Mouse (Mus musculus): ENCODE data around the gene Bckdha.
A peak's percentile ranks its signal among the peaks of the same experiment; 100 is the strongest.

Gene Bckdha

GRCm38 (mm10) chr7:25610056-25610455 lies 48.7 kb downstream of the Bckdha start:
- DNase-seq: no peak

DNA sequence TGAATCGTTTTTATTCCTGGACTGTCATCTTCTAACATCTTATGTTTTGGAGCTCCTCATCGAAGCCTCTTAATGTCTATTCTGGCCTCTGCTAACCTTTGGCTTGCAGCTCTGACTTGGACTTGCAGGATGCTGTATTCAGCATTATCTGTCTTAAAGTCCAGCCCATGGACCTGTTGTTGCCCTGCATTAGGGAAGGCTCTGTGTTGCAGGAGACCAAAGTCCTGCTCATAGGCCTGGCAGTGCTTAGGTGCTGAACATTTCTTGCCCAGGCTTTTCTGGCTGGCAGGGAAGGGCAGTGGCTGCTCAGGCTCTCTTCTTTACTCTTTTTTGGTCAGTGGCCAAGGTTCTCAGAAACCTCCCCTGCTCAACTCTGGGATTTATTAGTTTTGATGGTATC lies 51.6 kb downstream of the Bckdha start:
- DNase-seq: no peak

DNA sequence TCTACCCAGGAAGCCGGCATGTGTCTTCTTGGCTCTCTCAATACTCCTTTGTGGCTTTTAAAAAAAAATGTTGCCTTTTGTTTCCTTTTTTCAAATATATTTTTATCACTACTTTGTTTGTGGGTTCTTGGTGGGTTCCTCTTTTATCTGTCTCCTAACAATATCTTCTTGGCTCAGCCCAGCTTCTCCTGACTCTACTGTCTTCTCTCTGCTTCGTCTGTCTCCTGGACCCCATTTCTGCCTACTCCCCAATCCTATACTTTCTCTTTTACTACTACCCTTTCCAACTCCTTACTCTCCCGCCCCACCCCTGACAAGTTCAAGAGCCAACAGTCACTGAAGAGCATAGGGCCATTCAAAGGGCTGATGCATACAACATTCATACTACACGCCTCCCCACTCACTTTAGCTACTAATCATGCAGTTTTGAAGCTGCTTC lies 52.1 kb downstream of the Bckdha start:
- DNase-seq: no peak

GRCm38 (mm10) chr7:25601346-25601745 lies 57.4 kb downstream of the Bckdha start:
- DNase-seq: no peak

DNA sequence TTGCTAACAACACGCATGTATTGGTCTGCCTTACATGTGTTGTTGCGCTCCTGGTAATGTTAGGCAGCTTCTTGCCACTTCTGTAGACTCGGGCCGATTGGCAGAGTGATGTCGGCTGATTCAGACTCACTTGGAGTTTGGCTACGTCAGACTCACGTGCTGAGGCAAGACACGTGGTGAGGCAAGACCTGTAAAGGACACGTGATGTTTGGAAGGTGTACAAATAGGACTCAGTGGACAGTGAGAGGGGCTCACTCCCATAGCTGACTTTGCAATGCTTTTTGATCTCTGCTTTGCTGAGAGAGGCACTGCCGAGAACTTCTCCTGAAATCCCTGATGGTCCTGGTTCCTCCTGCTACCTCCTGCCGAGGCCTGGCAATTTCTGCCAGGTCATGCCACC lies 58.1 kb downstream of the Bckdha start:
- no peak for DNase-seq

DNA sequence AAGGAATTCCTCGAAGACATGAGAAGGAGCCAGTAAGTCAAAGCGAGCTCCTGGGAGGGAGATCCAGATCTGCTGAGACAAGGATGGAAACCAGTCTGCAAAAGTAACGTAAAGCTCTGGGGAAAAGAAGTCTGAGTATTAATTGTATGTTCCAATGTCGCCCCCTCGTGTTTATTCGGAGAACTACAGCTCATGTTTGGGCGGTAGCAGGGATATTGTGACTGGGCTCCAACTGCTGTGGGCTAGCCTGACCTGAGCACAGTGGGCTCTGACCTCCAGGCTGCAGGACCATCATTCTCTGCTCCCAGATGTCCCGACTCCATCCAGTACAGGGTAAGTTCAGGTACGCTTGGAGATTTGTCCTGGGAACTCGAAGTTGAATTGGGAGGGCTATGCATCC lies 59.1 kb downstream of the Bckdha start:
- DNase-seq: peak; percentile 80

GRCm38 (mm10) chr7:25593859-25594258 lies 64.9 kb downstream of the Bckdha start:
- DNase-seq: no peak

DNA sequence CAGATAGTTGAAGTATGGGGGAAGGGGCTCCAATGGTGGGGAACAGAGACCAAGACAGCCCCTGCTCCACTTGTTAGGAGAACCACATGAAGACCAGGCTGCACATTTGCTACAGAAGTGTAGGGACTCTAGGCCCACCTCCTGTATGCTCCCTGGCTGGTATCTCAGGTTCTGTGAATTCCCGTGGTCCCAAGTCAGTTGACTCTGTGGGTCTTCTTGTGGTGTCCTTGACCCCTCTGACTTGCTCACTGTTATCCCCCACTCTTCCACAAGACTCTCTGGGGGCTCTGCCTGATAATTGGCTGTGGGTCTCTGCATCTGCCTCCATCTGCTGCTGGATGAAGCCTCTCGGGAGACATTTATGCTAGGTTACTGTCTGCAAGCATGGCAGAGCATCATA lies 67.6 kb downstream of the Bckdha start:
- DNase-seq: no peak

GRCm38 (mm10) chr7:25585351-25586204 lies 73.2 kb downstream of the Bckdha start:
- DNase-seq: no peak

DNA sequence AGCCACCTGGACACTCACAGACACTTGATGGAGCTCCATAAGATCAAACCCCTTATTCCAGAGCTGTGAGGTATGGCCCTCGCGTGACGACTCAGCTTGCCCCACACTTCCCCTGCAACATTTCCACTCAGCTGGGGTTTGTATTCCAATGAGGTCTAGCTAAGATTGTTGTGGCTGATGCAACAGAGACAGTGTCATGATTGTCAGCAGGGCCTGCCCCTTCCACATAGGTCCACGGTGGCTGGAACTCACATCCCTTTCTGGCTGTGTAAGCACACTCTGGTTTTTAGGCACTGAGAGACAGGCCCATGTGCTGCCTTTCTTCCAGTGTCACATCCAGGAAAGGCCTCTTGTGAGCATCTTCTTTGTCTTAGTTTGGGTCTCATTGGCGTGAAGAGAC lies 74.1 kb downstream of the Bckdha start:
- DNase-seq: no peak

DNA sequence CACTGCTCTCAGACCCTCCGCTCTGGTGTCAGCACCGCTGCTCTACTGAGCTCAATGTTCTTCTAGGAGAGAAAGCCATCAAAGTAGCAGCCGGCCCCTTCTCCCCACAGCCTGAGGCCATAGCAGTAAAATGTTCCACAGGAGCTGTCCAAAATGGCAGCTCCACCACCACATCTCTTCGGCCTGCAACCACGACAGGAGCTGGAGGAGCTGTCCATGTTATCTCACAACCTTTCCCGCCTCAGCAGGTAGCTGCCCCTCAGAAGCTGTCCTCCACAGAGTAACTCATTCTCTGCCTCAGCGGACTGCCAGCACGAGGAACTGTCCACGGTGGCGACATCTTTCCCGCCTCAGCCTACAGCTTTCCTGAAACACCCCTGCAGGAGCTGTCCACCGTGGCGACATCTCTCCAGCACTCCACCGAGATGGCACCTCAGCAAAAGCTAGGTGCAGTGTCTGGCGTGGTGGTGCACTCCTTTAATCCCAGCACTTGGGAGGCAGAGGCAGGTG lies 76.4 kb downstream of the Bckdha start:
- DNase-seq: no peak

All from lung, postnatal 14 days (tissue).